Mouse (Mus musculus) liver, postnatal 0 days (tissue): ENCODE results near the gene Nr4a1.

Source experiments
- CTCF ChIP-seq: sonication (generic); IDR thresholded peaks from 2 replicates; pipeline ENCODE4 v1.5.1; 2016; ENCODE audit warnings: antibody characterized with exemption, low read depth
- EP300 ChIP-seq: IDR thresholded peaks from 2 replicates; pipeline ENCODE4 v1.6.1; 2016; ENCODE audit warnings: antibody characterized with exemption, low read depth, mild to moderate bottlenecking

GRCm38 (mm10) chr15:101258420-101258819 is 4.4 kb downstream of the Nr4a1 start:
- TF ChIP-seq CTCF (no peak), EP300 (no peak)
